Mouse (Mus musculus) frontal cortex, adult 2 months (tissue): ENCODE data around the gene 9530053A07Rik. TPM values are rescaled to one million over a fixed set of nuclear protein-coding genes. Genes with fewer than 3 reads are reported as not detected.
"Not testable (repeated sequence)": the region's sequence is repeated elsewhere in the genome, so short reads cannot be mapped to it uniquely, and the experiment has no call there.

Source experiments
- DNase-seq, 2 experiments: peaks; one replicate each; pipeline ENCODE4 v3.0.0; 2022; ENCODE audit warnings: low spot score in 1 of 2; ENCODE audit errors: extremely low spot score in 1 of 2
- polyA plus RNA-seq: library from polyadenylated mRNA; depleted of rRNA; stranded (reverse); fragments of >200 nt; gene quantifications from 2 replicates; pipeline ENCODE4 v1.2.3, GENCODE M21; 2012; rRNA removed

9530053A07Rik gene
- 0.02 TPM in 1 of 2 replicates, not detected in the other for polyA plus RNA-seq

- DNase-seq: no peak
These were observed at the start of gene 9530053A07Rik for GRCm38 (mm10) chr7:28129166-28129565. TSS of gene 9530053A07Rik (plus strand) at chr7:28129466.

- peak; percentile 14 to 50 for DNase-seq
These were observed 45.1 kb upstream of the 9530053A07Rik start for GRCm38 (mm10) chr7:28084215-28084614.

GRCm38 (mm10) chr7:28086236-28086635 is 43.0 kb upstream of the 9530053A07Rik start:
- DNase-seq: no peak

- DNase-seq: no peak
These were observed 35.7 kb upstream of the 9530053A07Rik start for GRCm38 (mm10) chr7:28093541-28093940.

GRCm38 (mm10) chr7:28099101-28099500 is 30.2 kb upstream of the 9530053A07Rik start:
- DNase-seq: no peak

GRCm38 (mm10) chr7:28100596-28101590 is 28.4 kb upstream of the 9530053A07Rik start:
- DNase-seq: peak in 1 of 2 experiments; percentile 37

- DNase-seq: not testable (repeated sequence)
These were observed 26.3 kb upstream of the 9530053A07Rik start for GRCm38 (mm10) chr7:28102936-28103335.

- no peak for DNase-seq
These were observed 24.6 kb upstream of the 9530053A07Rik start for GRCm38 (mm10) chr7:28104670-28105069.

GRCm38 (mm10) chr7:28106241-28106640 is 23.0 kb upstream of the 9530053A07Rik start:
- no peak for DNase-seq

GRCm38 (mm10) chr7:28114648-28115047 is 14.6 kb upstream of the 9530053A07Rik start:
- no peak for DNase-seq

- peak in 1 of 2 experiments; percentile 59 for DNase-seq
These were observed 8.3 kb downstream of the 9530053A07Rik start for GRCm38 (mm10) chr7:28137613-28138012.

- DNase-seq: peak in 1 of 2 experiments; percentile 73
These were observed 19.0 kb downstream of the 9530053A07Rik start for GRCm38 (mm10) chr7:28148263-28148662.

- no peak for DNase-seq
These were observed 20.6 kb downstream of the 9530053A07Rik start for GRCm38 (mm10) chr7:28149841-28150240.

- DNase-seq: peak in 1 of 2 experiments; percentile 66
These were observed 22.4 kb downstream of the 9530053A07Rik start for GRCm38 (mm10) chr7:28151584-28152221.

- DNase-seq: not testable (repeated sequence)
These were observed 24.3 kb downstream of the 9530053A07Rik start for GRCm38 (mm10) chr7:28153595-28153994.

- no peak for DNase-seq
These were observed 30.0 kb downstream of the 9530053A07Rik start for GRCm38 (mm10) chr7:28159292-28159691.

- DNase-seq: no peak
These were observed 30.6 kb downstream of the 9530053A07Rik start for GRCm38 (mm10) chr7:28159893-28160292.

GRCm38 (mm10) chr7:28161163-28161749 is 32.0 kb downstream of the 9530053A07Rik start:
- DNase-seq: no peak

- DNase-seq: no peak
These were observed 36.1 kb downstream of the 9530053A07Rik start for GRCm38 (mm10) chr7:28165406-28165805.

- DNase-seq: peak in 1 of 2 experiments; percentile 50
These were observed 39.3 kb downstream of the 9530053A07Rik start for GRCm38 (mm10) chr7:28168320-28169115.
